Mouse (Mus musculus): ENCODE data around the gene Klk7.

DNA sequence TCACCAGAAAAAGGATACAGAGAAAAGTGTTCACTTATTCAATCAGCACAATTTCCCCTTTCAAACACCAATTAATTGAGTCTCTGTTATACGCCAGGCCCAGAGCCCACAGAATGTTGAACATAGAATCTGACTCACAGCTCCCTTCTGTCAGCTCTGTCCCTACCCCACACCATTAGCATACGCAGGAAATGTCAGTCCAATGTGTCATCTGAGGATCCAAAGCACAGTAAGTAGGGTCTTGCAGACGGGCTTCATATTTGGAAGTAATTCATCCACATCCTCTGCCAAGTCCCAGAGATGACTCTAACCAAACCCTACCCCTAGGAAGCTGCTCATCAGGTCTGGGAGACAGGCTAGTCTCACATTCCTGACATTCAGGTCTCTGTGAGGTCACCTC lies 23.0 kb upstream of the Klk7 start:
- TF ChIP-seq CTCF (IDR thresholded peaks at IDR 0.05; ENCODE audit: borderline replicate concordance, extremely low read depth, insufficient read depth, insufficient read length) (no peak), POLR2A (IDR thresholded peaks at IDR 0.05; ENCODE audit: borderline replicate concordance, extremely low read depth, insufficient read depth, insufficient read length, poor library complexity, severe bottlenecking) (no peak)
